Mouse (Mus musculus) kidney, embryonic 16.5 days (tissue): ENCODE measurements at regions not wholly inside any gene's neighbourhood (a gene's known extent, or its start where the extent isn't known, plus 50 kb on each side); places are given as distances from the start of the nearest gene placed in this dataset.

Experiments used
- ATAC-seq: fragments of 200-750 bp; cut with Nextera tagmentation; 2 replicates; pipeline ENCODE4 v1.8.0; 2017; ENCODE audit warnings: moderate TSS enrichment; ENCODE audit not compliant: low FRiP score, low TSS enrichment
- H3K27ac ChIP-seq: fragments of 300-500 bp; sonication (generic); 2 replicates; pipeline ENCODE4 v1.5.1; 2014; ENCODE audit warnings: low read length
- H3K27me3 ChIP-seq: fragments of 300-500 bp; sonication (generic); 2 replicates; pipeline ENCODE4 v1.6.1; 2014; ENCODE audit warnings: low read length, control low read depth, mixed read lengths; ENCODE audit not compliant: insufficient read depth
- H3K36me3 ChIP-seq: fragments of 300-500 bp; sonication (generic); 2 replicates; pipeline ENCODE4 v1.6.1; 2014; ENCODE audit warnings: low read length, control low read depth, mixed read lengths; ENCODE audit not compliant: insufficient read depth
- H3K4me1 ChIP-seq: fragments of 300-500 bp; sonication (generic); 2 replicates; pipeline ENCODE4 v1.6.1; 2014; ENCODE audit warnings: low read length, control low read depth, mixed read lengths; ENCODE audit not compliant: insufficient read depth
- H3K4me2 ChIP-seq: fragments of 300-500 bp; sonication (generic); replicated peaks from 2 replicates; pipeline ENCODE4 v1.6.1; 2014; ENCODE audit warnings: low read depth, low read length
- H3K4me3 ChIP-seq: fragments of 300-500 bp; sonication (generic); 2 replicates; pipeline ENCODE4 v1.5.1; 2014; ENCODE audit warnings: mild to moderate bottlenecking, low read length
- H3K9ac ChIP-seq: fragments of 300-500 bp; sonication (generic); replicated peaks from 2 replicates; pipeline ENCODE4 v1.6.1; 2014; ENCODE audit warnings: low read length
- H3K9me3 ChIP-seq: fragments of 300-500 bp; sonication (generic); 2 replicates; pipeline ENCODE4 v1.6.1; 2016; ENCODE audit warnings: low read length, control low read depth
- WGBS: fragments of 180-500 bp; shearing (Covaris S2); extraction: QIAGEN DNeasy Blood & Tissue Kit; methylation state at CpG from one replicate; pipeline ENCODE4 v1.1.7; 2014; 5-methylcytosine and 5-hydroxymethylcytosine counted together

GRCm38 (mm10) chr15:57059550-57060195, 417.8 kb downstream of the Slc22a22 start:
- H3K4me2 ChIP-seq, result no peak overlapping the region
- H3K9ac ChIP-seq, result no peak overlapping the region
- no peak overlapping the region for H3K27ac ChIP-seq
- no peaks in the 10 kb centered on the region for H3K4me1 ChIP-seq
- H3K36me3 ChIP-seq, result no peaks in the 10 kb centered on the region
- H3K9me3 ChIP-seq, result no peaks in the 10 kb centered on the region
- H3K27me3 ChIP-seq, result no peaks in the 10 kb centered on the region
- WGBS, result 89% methylated on average over 1 of the region's 1 CpGs
- ATAC-seq, result no peak
- H3K4me3 ChIP-seq, result no peak overlapping the region

GRCm38 (mm10) chr15:57052287-57052686, 425.1 kb downstream of the Slc22a22 start:
- no peaks in the 10 kb centered on the region for H3K36me3 ChIP-seq
- no peaks in the 10 kb centered on the region for H3K27me3 ChIP-seq
- no peak overlapping the region for H3K4me3 ChIP-seq
- H3K9me3 ChIP-seq, result no peaks in the 10 kb centered on the region
- H3K9ac ChIP-seq, result no peak overlapping the region
- no peak overlapping the region for H3K27ac ChIP-seq
- WGBS, result 84% methylated on average over 1 of the region's 1 CpGs
- no peaks in the 10 kb centered on the region for H3K4me1 ChIP-seq
- no peak for ATAC-seq
- H3K4me2 ChIP-seq, result no peak overlapping the region

GRCm38 (mm10) chr15:57036806-57037566, 440.4 kb downstream of the Slc22a22 start:
- Histone ChIP-seq H3K27me3 (no peaks in the 10 kb centered on the region), H3K9me3 (no peaks in the 10 kb centered on the region), H3K4me2 (no peak overlapping the region), H3K4me3 (no peak overlapping the region), H3K27ac (no peak overlapping the region), H3K36me3 (no peaks in the 10 kb centered on the region), H3K9ac (no peak overlapping the region), H3K4me1 (no peaks in the 10 kb centered on the region)
- ATAC-seq, result no peak
- 84% methylated on average over 4 of the region's 4 CpGs for WGBS

GRCm38 (mm10) chr15:57033012-57033411, 444.4 kb downstream of the Slc22a22 start:
- H3K9ac ChIP-seq, result no peak overlapping the region

More at GRCm38 (mm10) chr15:57033012-57033411, 444.4 kb downstream of the Slc22a22 start:
- no peaks in the 10 kb centered on the region for H3K9me3 ChIP-seq
- H3K4me2 ChIP-seq, result no peak overlapping the region
- WGBS, result 73% methylated on average over 1 of the region's 1 CpGs
- H3K27me3 ChIP-seq, result no peaks in the 10 kb centered on the region
- H3K27ac ChIP-seq, result no peak overlapping the region
- no peaks in the 10 kb centered on the region for H3K36me3 ChIP-seq
- H3K4me1 ChIP-seq, result no peaks in the 10 kb centered on the region
- no peak for ATAC-seq
- H3K4me3 ChIP-seq, result no peak overlapping the region
